Mouse (Mus musculus) natural killer cell, adult 2 months (primary cell): Measurements from ENCODE around the gene Fam71e2.

Source experiments
- DNase-seq, 2 experiments: peaks; one replicate each; pipeline ENCODE4 v3.0.0; 2022; ENCODE audit warnings: low spot score in 2 of 2

Gene Fam71e2

DNA sequence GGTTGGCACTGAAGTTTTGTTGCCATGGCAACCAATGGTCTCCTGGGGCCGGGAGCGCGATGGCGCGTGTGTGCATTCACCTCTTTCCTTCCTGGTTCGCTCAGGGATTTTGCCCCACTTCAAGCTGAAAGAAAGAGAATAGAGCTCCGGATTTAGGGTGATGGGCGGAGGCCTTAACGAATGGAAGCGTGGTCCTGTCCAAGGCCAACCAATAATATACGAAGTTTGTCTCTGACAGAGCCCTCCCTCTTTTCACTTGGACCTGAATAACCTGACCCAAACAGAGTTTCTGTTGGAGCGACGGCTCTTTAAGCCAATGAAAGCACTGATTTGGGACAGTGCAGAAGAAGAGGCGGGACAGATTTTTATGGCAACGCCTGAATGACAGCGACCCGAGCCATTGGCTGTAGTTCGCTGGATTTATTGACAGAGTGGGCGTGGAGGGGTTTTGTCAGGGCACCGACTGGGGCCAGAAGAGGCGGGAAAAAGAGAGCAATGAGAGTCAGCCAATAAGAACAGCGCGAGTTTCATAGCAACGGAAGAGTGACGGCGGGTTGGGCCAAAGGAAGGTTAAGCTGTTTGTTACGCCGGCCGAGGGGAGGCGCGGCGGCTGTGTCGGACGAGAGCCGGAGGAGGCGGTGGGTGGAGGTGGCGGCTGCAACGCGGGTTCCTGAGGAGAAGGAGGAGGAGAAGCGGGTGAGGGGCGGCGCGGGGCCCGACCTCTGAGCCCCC, 31.4 kb downstream of the Fam71e2 start, which contains the start of gene Kmt5c:
Kmt5c (plus strand) TSS at position 572 of the 732 bp plus-strand sequence.
- peak; percentile 98 for DNase-seq

DNA sequence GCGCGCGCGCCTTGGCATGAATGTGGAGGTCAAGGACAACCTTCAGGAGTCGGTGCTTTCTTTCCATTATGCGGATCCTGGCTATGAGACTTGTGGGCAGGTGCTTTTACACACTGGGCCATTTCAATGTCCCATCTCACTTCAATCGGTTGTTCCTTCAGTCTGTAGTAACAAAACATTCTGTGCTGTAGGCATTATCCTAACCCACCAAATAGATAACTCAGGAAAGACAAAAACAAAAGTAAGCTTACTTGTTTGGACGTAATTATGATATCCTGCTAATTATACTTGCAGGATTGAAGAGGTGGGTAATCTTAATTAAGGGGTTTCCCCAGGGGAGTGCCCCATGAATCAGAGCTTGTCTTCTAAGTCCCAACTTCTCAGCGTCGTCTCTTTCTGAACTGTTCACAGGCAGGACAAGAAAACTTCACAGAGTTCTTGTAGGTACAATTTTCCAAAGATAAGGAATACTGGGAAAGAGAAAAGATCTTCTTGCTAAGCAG, 32.0 kb downstream of the Fam71e2 start:
- DNase-seq = no peak

DNA sequence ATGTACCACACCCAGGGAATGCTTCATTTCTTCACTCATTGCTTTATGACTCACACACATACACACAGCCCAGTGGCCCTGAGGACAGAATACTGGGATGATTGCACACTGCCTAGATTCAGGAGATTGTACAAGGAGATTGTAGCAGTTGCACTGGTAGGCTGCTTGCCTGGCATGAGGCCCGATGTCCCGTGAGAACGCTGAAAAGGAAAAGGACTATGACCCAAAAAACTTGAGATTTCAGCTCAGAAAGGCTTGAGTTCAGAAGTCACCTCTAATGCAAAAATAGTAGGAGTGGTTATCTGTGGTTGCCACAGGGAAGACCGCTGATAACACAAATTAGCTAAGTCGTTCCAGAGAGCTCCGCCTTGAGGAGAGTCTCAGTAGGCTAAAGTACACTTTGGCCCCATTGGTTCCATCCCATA, 38.1 kb downstream of the Fam71e2 start:
- DNase-seq = no peak

DNA sequence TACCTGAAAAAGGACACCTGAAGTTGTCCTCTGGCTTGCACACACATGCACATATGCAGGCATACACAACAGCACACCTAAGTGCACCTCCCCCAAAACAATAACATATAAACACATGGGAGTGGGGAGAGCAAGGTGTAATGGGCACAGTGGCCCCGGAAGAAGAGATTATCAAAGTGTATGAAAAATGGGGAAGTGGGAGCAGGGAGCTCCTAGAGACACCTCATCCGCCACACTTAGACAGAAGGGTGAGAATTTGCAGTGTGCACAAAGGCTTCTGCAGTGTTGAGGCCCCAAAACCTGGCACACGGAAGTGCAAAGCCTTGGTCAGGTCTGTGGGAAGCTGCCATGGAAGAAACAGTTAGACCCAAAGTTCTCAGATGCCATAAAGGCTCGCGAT, 40.0 kb downstream of the Fam71e2 start:
- DNase-seq = no peak

DNA sequence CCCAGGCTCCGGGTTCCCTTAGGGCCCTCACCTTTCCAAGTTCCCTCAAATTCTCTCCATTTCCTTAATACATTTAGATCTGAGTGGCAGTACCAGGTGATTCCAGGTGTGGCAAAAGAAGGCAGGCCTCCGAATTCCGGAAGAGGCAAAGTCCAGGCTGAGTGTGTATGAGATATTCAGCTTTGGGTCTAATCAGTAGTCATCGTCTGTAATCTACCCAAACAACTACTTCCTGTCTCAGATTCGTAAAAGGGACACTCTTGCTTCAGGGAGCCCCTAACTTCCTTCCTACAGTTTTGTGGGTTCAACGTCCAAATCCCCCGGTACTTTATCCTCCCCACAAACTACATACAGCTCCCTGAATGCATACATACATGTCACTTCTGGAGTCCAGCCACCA, 45.9 kb downstream of the Fam71e2 start, which contains the start of gene Tmem150b:
Tmem150b (minus strand) TSS at position 81 of the 400 bp plus-strand sequence.
- DNase-seq = no peak

DNA sequence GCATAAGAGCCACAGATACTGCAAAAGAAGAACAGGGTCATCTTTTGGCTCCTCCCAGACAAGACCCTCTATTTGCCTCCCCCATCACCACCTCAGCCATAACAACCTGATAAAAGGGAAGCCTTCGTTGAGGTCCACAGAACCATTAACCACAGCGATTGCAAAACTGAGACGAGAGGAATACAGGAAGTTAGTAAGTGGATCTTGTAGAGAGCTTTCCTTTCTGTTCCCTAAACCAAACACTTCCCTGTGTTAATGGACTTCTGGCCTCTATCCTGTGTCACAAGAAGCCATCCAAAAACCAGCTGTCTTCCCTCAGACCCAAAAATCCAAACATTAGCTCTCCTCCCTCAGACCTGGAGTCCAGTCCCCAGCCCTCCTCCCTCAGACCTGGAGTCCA, 46.7 kb downstream of the Fam71e2 start:
- no peak for DNase-seq

DNA sequence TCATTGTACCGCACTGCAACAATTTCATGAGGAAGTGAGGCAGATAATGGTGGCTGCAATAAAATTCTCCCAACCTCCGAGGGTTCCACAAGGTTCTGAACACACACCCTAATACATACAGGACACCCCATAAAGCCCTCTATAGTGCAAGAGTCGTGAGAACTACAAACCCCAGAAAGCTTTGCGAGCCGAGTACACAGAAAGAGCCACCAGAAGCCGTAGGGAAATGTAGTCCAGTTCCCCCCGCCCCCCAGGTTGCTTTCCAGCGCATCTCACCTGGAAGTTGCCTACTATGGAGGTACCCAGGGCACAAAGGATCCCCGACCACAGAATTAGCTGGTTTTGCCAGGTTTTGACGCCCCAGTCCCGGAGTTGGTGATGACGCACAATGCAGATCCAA, 47.6 kb downstream of the Fam71e2 start:
- DNase-seq = peak in 1 of 2 experiments; percentile 12

DNA sequence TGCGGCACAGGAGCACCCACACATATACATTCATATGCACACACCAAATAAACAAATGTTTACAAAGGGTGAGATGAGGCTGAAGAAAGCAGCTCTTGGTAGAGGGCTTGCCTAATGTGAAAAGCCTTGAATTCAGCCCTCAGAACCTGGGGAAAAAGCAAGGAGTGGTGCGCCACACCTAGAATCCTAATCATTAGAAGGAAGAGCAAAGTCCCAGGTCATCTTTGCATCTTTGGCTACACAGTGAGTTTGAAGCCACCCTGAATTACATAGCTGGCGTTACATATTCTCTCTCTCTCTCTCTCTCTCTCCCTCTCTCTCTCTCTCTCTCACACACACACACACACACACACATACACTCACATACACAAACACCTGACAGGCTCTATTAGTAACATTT, 51.8 kb downstream of the Fam71e2 start:
- DNase-seq = no peak

DNA sequence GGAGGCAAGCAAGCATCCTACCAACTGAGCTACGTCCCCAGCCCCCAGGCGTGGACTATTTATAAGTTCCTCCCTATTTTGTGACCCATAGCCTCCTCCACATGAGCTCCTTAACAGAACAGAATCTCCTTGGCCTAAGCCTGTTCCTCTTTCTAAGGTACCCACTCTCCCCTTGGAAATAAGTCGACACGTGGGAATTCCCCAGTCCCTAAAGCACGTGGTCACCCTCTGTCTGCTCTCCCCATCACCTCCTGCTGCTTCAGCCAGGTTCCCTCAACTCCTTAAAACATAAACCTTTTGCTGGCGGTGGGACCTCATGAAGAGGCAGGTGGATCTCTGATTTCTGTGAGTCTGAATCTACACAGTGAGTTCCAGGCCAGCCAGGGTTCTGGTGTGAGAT, 54.1 kb downstream of the Fam71e2 start:
- no peak for DNase-seq

DNA sequence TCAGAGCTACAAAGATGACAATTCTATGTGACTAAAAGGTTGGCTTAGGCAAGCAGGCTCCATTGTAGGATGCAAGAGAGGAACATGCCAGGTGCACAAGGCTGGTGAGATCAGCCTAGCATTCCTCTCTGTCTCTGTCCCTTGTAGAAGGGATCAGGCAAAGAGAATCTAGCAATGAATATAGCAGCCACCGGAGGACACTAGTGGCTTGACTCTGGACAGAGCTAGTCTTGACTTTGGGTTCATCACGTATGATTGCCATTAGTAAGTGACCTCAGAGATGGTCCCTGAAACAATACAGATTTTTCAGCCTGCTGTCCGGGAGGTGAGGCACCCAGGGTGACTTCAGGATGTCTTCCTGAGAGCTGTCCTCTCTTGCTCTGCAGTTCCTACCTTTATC, 58.5 kb downstream of the Fam71e2 start:
- DNase-seq = no peak

DNA sequence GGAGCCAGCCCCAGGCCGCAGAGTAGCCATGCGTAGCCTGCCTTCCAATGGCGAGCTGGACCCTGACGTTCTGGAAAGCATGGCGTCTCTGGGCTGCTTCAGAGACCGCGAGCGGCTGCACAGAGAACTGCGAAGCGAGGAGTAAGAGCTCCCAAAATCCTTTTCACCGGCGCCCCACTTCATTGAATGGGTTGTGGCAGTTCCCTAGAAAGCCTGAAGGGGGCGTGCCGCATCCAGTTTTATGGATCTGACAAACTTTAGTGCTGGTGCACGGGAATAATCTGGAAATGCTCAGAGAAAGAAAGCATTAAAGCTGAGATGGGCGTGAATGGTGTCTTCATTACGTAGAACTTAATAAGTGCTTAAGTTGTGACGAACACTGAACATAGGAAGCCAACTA, 66.0 kb downstream of the Fam71e2 start:
- DNase-seq = peak in 1 of 2 experiments; percentile 25
